Mouse (Mus musculus) kidney, embryonic 14.5 days (tissue): ENCODE measurements around the gene Mctp2. TPM values are rescaled to one million over a fixed set of nuclear protein-coding genes. Genes with fewer than 3 reads are reported as not detected.

Source experiments
- ATAC-seq: fragments of 200-750 bp; cut with Nextera tagmentation; 2 replicates; pipeline ENCODE4 v1.8.0; 2017; ENCODE audit warnings: moderate number of reproducible peaks, mild to moderate bottlenecking, moderate TSS enrichment, moderate library complexity; ENCODE audit not compliant: low FRiP score, low TSS enrichment
- H3K27ac ChIP-seq: fragments of 300-500 bp; sonication (generic); 2 replicates; pipeline ENCODE4 v1.5.1; 2014; ENCODE audit warnings: low read depth, mild to moderate bottlenecking, low read length, moderate library complexity, mixed read lengths
- H3K27me3 ChIP-seq: fragments of 300-500 bp; sonication (generic); 2 replicates; pipeline ENCODE4 v1.6.1; 2014; ENCODE audit warnings: mild to moderate bottlenecking, low read length; ENCODE audit not compliant: control insufficient read depth, insufficient read depth
- H3K36me3 ChIP-seq: fragments of 300-500 bp; sonication (generic); 2 replicates; pipeline ENCODE4 v1.6.1; 2014; ENCODE audit warnings: low read length, mixed read lengths; ENCODE audit not compliant: control insufficient read depth, insufficient read depth
- H3K4me1 ChIP-seq: fragments of 300-500 bp; sonication (generic); 2 replicates; pipeline ENCODE4 v1.6.1; 2014; ENCODE audit warnings: low read length, mixed read lengths; ENCODE audit not compliant: control insufficient read depth, insufficient read depth
- H3K4me2 ChIP-seq: fragments of 300-500 bp; sonication (generic); replicated peaks from 2 replicates; pipeline ENCODE4 v1.6.1; 2014; ENCODE audit warnings: low read depth, mild to moderate bottlenecking, low read length
- H3K4me3 ChIP-seq: fragments of 300-500 bp; sonication (generic); 2 replicates; pipeline ENCODE4 v1.5.1; 2014; ENCODE audit warnings: mild to moderate bottlenecking, low read length
- H3K9ac ChIP-seq: fragments of 300-500 bp; sonication (generic); 2 replicates; pipeline ENCODE4 v1.6.1; 2014; ENCODE audit warnings: low read depth, mild to moderate bottlenecking, low read length, moderate library complexity
- H3K9me3 ChIP-seq: fragments of 300-500 bp; sonication (generic); 2 replicates; pipeline ENCODE4 v1.6.1; 2016; ENCODE audit warnings: low read length; ENCODE audit not compliant: control insufficient read depth
- WGBS: fragments of 180-500 bp; shearing (Covaris S2); extraction: QIAGEN DNeasy Blood & Tissue Kit; methylation state at CpG from one replicate; pipeline ENCODE4 v1.1.7; 2014; 5-methylcytosine and 5-hydroxymethylcytosine counted together
- polyA plus RNA-seq: library from polyadenylated mRNA; unstranded; fragments of >200 nt; fragmentation: Nextera tagmentation; extraction: Ambion mirVana; gene quantifications from 2 replicates; pipeline ENCODE4 v1.2.1, GENCODE M21; 2014

Gene Mctp2
- polyA plus RNA-seq, 1 experiment from 2014 or later = 7.0 TPM

GRCm38 (mm10) chr7:72098603-72099002, 207.8 kb downstream of the Mctp2 start:
- no peaks in the 10 kb centered on the region for H3K9me3 ChIP-seq
- no peak overlapping the region for H3K27ac ChIP-seq
- no peak overlapping the region for H3K4me3 ChIP-seq
- no peak overlapping the region for H3K9ac ChIP-seq
- no peak overlapping the region for H3K4me2 ChIP-seq
- H3K36me3 ChIP-seq = no peaks in the 10 kb centered on the region
- H3K27me3 ChIP-seq = no peaks in the 10 kb centered on the region
- ATAC-seq = no peak
- WGBS = 94% methylated on average over 6 of the region's 6 CpGs
- no peaks in the 10 kb centered on the region for H3K4me1 ChIP-seq

- WGBS = 73% methylated on average over 1 of the region's 1 CpGs
- H3K9me3 ChIP-seq = no peaks in the 10 kb centered on the region
- no peak overlapping the region for H3K4me3 ChIP-seq
- no peak overlapping the region for H3K4me2 ChIP-seq
- H3K27me3 ChIP-seq = no peaks in the 10 kb centered on the region
- H3K36me3 ChIP-seq = no peaks in the 10 kb centered on the region
- no peak overlapping the region for H3K27ac ChIP-seq
- no peak for ATAC-seq
- no peaks in the 10 kb centered on the region for H3K4me1 ChIP-seq
- no peak overlapping the region for H3K9ac ChIP-seq
These were observed 209.4 kb downstream of the Mctp2 start for GRCm38 (mm10) chr7:72096973-72097372.

- no peaks in the 10 kb centered on the region for H3K36me3 ChIP-seq
- 64% methylated on average over 3 of the region's 3 CpGs for WGBS
- H3K4me3 ChIP-seq = no peak overlapping the region
- no peaks in the 10 kb centered on the region for H3K9me3 ChIP-seq
- H3K27me3 ChIP-seq = no peaks in the 10 kb centered on the region
- no peak overlapping the region for H3K27ac ChIP-seq
- 0 out of 2 replicates have a peak, but pooled peaks have one; percentile 32 for ATAC-seq
- H3K4me1 ChIP-seq = no peaks in the 10 kb centered on the region
- H3K9ac ChIP-seq = no peak overlapping the region
- no peak overlapping the region for H3K4me2 ChIP-seq
These were observed 210.0 kb downstream of the Mctp2 start for GRCm38 (mm10) chr7:72096433-72096832.

GRCm38 (mm10) chr7:72089463-72090175, 216.8 kb downstream of the Mctp2 start:
- ATAC-seq = no peak
- H3K9ac ChIP-seq = no peak overlapping the region

GRCm38 (mm10) chr7:72080705-72081104, 225.7 kb downstream of the Mctp2 start:
- H3K9ac ChIP-seq = no peak overlapping the region
- H3K4me2 ChIP-seq = no peak overlapping the region
- H3K36me3 ChIP-seq = no peaks in the 10 kb centered on the region
- H3K9me3 ChIP-seq = no peaks in the 10 kb centered on the region
- peak; percentile 79 for ATAC-seq
- no peaks in the 10 kb centered on the region for H3K27me3 ChIP-seq
- 9% methylated on average over 1 of the region's 1 CpGs for WGBS
- no peak overlapping the region for H3K4me3 ChIP-seq
- no peak overlapping the region for H3K27ac ChIP-seq
- no peaks in the 10 kb centered on the region for H3K4me1 ChIP-seq

More at GRCm38 (mm10) chr7:72089463-72090175, 216.8 kb downstream of the Mctp2 start:
- no peak overlapping the region for H3K4me3 ChIP-seq
- no peaks in the 10 kb centered on the region for H3K4me1 ChIP-seq
- no peaks in the 10 kb centered on the region for H3K36me3 ChIP-seq
- 37% methylated on average over 3 of the region's 3 CpGs for WGBS
- no peaks in the 10 kb centered on the region for H3K9me3 ChIP-seq
- no peak overlapping the region for H3K27ac ChIP-seq
- no peak overlapping the region for H3K4me2 ChIP-seq
- no peaks in the 10 kb centered on the region for H3K27me3 ChIP-seq

- Histone ChIP-seq H3K9ac (no peak overlapping the region), H3K4me2 (no peak overlapping the region), H3K4me3 (no peak overlapping the region), H3K27me3 (no peaks in the 10 kb centered on the region), H3K27ac (no peak overlapping the region), H3K4me1 (no peaks in the 10 kb centered on the region), H3K36me3 (no peaks in the 10 kb centered on the region), H3K9me3 (no peaks in the 10 kb centered on the region)
- ATAC-seq = no peak
- whole genome bisulfite sequencing = 41% methylated on average over 5 of the region's 5 CpGs
These were observed 227.5 kb downstream of the Mctp2 start for GRCm38 (mm10) chr7:72078896-72079295.

GRCm38 (mm10) chr7:72071418-72072184, 234.8 kb downstream of the Mctp2 start:
- WGBS = 86% methylated on average over 13 of the region's 13 CpGs
- no peak overlapping the region for H3K27ac ChIP-seq
- ATAC-seq = no peak
- H3K9me3 ChIP-seq = no peaks in the 10 kb centered on the region
- no peak overlapping the region for H3K9ac ChIP-seq
- no peak overlapping the region for H3K4me2 ChIP-seq
- no peaks in the 10 kb centered on the region for H3K36me3 ChIP-seq
- H3K4me1 ChIP-seq = no peaks in the 10 kb centered on the region
- H3K4me3 ChIP-seq = no peak overlapping the region
- H3K27me3 ChIP-seq = no peaks in the 10 kb centered on the region

- Histone ChIP-seq H3K36me3 (no peaks in the 10 kb centered on the region), H3K27ac (no peak overlapping the region), H3K4me1 (no peaks in the 10 kb centered on the region), H3K9ac (no peak overlapping the region), H3K4me3 (no peak overlapping the region), H3K27me3 (no peaks in the 10 kb centered on the region), H3K4me2 (no peak overlapping the region), H3K9me3 (no peaks in the 10 kb centered on the region)
- WGBS = 70% methylated on average over 2 of the region's 2 CpGs
- ATAC-seq = no peak
These were observed 238.0 kb downstream of the Mctp2 start for GRCm38 (mm10) chr7:72068454-72068853.

- H3K9me3 ChIP-seq = no peaks in the 10 kb centered on the region
- H3K4me3 ChIP-seq = no peak overlapping the region
- no peaks in the 10 kb centered on the region for H3K36me3 ChIP-seq
- H3K4me2 ChIP-seq = no peak overlapping the region
- ATAC-seq = no peak
- WGBS = 83% methylated on average over 2 of the region's 2 CpGs
- H3K4me1 ChIP-seq = no peaks in the 10 kb centered on the region
- no peaks in the 10 kb centered on the region for H3K27me3 ChIP-seq
- no peak overlapping the region for H3K9ac ChIP-seq
- H3K27ac ChIP-seq = no peak overlapping the region
These were observed 240.1 kb downstream of the Mctp2 start for GRCm38 (mm10) chr7:72066352-72066751.
